Mouse (Mus musculus) myocyte (in vitro differentiated cells): ENCODE data around the gene Bcl7b.

Source experiments
- CEBPB ChIP-seq: IDR thresholded peaks from 2 replicates; pipeline ENCODE4 v1.6.1; 2011; ENCODE audit warnings: mild to moderate bottlenecking, moderate library complexity; ENCODE audit not compliant: poor library complexity, insufficient read depth, severe bottlenecking
- E2F4 ChIP-seq: IDR thresholded peaks from one replicate; pipeline ENCODE4 v1.6.1; 2011; ENCODE audit warnings: mild to moderate bottlenecking, control low read depth, moderate library complexity; ENCODE audit not compliant: insufficient read depth
- MAX ChIP-seq: IDR thresholded peaks from one replicate; pipeline ENCODE4 v1.6.1; 2011; ENCODE audit warnings: low read depth, mild to moderate bottlenecking, control low read depth
- MYOD1 ChIP-seq, 3 experiments: IDR thresholded peaks; one replicate each; pipeline ENCODE4 v1.6.1; 2011; ENCODE audit warnings: control low read depth in 2 of 3, low read depth in 2 of 3, mild to moderate bottlenecking in 2 of 3, moderate library complexity in 1 of 3; ENCODE audit not compliant: insufficient read length in 2 of 3, control insufficient read depth in 1 of 3
- MYOG ChIP-seq, 3 experiments: IDR thresholded peaks; one replicate each; pipeline ENCODE4 v1.6.1; 2011; ENCODE audit warnings: control low read depth in 2 of 3, low read depth in 2 of 3, mild to moderate bottlenecking in 2 of 3; ENCODE audit not compliant: insufficient read length in 2 of 3, control insufficient read depth in 1 of 3, insufficient read depth in 1 of 3
- POLR2A ChIP-seq: IDR thresholded peaks from one replicate; pipeline ENCODE4 v1.6.1; 2011; ENCODE audit warnings: low read depth, mild to moderate bottlenecking, control low read depth, moderate library complexity; ENCODE audit not compliant: insufficient read length
- POLR2AphosphoS2 ChIP-seq: IDR thresholded peaks from one replicate; pipeline ENCODE4 v1.6.1; 2011; ENCODE audit warnings: low read depth, control low read depth; ENCODE audit not compliant: insufficient read length
- REST ChIP-seq: IDR thresholded peaks from one replicate; pipeline ENCODE4 v1.6.1; 2011; ENCODE audit warnings: mild to moderate bottlenecking, control low read depth, moderate library complexity; ENCODE audit not compliant: insufficient read depth, insufficient read length
- SRF ChIP-seq: IDR thresholded peaks from one replicate; pipeline ENCODE4 v1.6.1; 2011; ENCODE audit warnings: low read depth; ENCODE audit not compliant: control insufficient read depth, insufficient read length
- TCF12 ChIP-seq: IDR thresholded peaks from one replicate; pipeline ENCODE4 v1.6.1; 2011; ENCODE audit warnings: mild to moderate bottlenecking, control low read depth; ENCODE audit not compliant: poor library complexity, insufficient read depth, severe bottlenecking
- USF1 ChIP-seq: IDR thresholded peaks from one replicate; pipeline ENCODE4 v1.6.1; 2011; ENCODE audit warnings: low read depth, mild to moderate bottlenecking, control low read depth, moderate library complexity

DNA sequence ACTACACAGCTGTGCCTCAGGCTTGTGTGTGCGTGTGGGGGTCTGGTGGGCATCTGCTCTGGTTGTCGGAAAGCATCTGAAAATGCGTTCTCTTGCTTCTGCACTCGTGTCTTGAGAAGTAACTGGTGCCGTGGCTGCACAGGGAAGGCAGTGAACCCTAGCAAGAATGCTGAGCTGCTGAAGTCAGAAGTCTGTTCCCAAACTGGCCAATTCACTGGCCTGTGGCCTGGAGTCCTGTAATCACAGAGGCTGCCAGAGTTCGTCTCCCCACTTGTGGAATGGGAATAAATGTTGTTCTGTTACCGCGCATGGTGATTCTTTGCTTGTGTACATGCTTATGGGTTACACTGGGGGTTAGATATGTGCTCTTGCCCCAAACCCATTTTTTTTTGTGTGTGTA is 5.7 kb upstream of the Bcl7b start:
- no peak for TF ChIP-seq POLR2A
- no peak for TF ChIP-seq REST
- no peak for TF ChIP-seq MAX
- TF ChIP-seq TCF12, result no peak
- no peak for TF ChIP-seq POLR2AphosphoS2
- TF ChIP-seq USF1, result no peak
- no peak for TF ChIP-seq SRF
- TF ChIP-seq MYOG (IDR thresholded peaks at IDR 0.05; ENCODE audit: control insufficient read depth in 1 of 3, insufficient read depth in 1 of 3, insufficient read length in 2 of 3, low read depth in 2 of 3), result no peak
- TF ChIP-seq E2F4, result no peak
- no peak for TF ChIP-seq MYOD1 (IDR thresholded peaks at IDR 0.05; ENCODE audit: control insufficient read depth in 1 of 3, insufficient read length in 2 of 3, low read depth in 2 of 3)
- TF ChIP-seq CEBPB, result no peak
